Mouse (Mus musculus) kidney, adult 2 months (tissue): ENCODE measurements around the gene Arhgef1.

Experiments
- CTCF ChIP-seq: fragments of 200-500 bp; conservative IDR thresholded peaks from 2 replicates; pipeline ENCODE4 v1.5.1; 2011; ENCODE audit warnings: low read depth, mild to moderate bottlenecking, control low read depth, low read length, moderate library complexity, mixed read lengths; ENCODE audit not compliant: insufficient read depth, insufficient read length
- POLR2A ChIP-seq: fragments of 200-500 bp; IDR thresholded peaks from one replicate; pipeline ENCODE4 v1.6.1; 2011; ENCODE audit warnings: low read depth, low read length, control low read depth

DNA sequence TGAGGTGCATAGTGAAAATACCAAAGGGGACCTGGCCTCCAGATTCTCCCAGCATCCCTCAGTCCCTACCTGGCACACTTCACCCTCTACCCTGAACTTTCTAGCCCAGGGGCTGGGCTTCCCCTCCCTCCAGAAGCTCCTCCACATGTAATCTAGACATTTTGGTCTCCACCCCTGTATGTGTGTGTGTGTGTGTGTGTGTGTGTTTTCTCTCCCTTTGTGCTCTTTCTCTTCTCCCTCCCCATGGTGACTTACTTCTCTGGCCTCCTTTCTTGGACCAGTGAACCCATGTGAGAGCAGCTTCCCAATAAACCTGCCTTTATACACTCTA is 49.5 kb upstream of the Arhgef1 start:
- no peak for TF ChIP-seq CTCF
- TF ChIP-seq POLR2A: no peak
